Mouse (Mus musculus): ENCODE results near the gene Gabpb2.
"Not testable (repeated sequence)": the region's sequence is repeated elsewhere in the genome, so short reads cannot be mapped to it uniquely, and the experiment has no call there.

Gene Gabpb2

DNA sequence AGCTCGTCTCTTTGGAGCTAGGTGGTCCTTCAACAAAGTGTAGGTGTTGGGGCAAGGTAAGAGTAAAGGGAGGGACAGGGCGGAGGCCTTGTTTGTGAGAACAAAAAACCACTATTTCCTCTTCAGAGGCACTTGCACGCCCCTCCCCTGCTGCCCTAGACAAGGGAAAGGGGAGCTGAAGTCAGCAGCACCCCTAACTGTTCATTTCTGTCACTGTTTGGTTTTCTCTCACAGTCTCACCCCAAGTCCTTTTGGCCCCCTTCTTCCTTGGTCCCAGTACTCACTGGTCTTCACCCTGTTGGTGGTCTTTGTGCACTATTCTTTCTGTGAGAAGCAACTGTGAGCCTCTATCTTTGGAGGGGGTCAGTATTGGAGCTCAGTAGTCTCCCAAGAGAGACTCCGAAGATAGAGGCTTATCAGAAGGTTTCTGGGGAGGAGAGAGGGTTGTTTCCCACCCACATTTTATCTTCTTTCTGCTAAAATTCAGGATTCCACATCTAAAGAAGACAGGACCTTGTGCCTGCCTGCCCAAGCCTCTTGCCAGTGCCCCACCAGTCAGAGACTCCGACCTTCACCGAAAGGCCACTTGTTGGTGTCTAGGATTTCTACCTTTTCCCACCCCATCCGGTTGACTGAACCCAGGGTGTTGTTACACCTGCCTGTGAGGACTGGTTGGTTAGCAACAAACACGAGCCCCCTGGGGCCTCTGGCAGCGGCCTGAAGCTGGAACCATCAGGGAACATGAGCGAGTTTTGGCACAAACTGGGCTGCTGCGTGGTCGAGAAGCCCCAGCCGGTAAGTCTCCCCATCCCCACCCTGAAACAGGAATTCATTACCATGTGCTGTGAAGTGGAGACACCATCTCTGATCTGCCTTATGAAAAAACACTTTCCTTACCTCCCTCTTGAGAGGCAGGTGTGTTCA, 13.8 kb upstream of the Gabpb2 start, which contains the start of gene Mllt11:
Gene Mllt11, minus strand, starts transcription at position 874 of the 924 bp plus-strand sequence.
- no peak for DNase-seq (ENCODE audit: low spot score in 2 of 2)

DNA sequence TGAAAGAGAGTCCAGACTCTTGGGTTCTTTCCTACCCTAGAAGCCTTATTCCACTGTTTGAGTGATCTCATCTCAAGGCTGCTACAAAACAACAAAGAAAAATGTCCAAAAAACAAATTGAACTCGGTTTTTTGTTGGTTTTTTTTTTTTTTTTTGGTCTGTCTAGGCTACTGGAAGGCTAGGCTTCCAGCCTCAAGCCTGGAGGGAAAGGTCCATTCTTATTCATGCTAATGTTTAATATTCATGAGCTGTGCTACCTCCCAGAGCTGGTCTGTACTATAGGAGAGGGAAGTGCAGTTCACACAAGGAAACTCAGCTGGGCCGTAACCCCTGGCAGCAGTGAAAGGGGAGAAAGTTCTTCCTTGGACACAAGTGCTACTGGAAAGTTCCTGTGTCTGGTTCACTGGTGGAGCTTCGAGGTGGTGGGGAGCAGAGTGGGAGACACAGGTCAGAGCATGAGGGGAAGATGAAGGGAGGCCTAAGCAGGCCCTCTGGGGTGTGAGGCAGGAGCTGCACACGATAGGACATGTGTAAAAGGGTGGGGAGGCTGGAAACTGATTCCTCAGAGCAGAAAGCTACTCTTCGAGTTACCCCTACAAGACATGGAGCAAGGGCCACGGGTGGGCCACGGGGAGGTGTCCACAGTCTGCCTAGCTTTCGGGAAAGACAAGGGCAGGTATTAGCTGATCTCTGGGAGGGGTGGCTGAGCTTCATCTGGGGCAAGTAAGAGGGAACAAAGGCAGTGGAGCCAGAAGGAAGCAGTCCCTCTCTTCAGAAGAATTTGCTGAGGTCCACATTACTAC, 13.0 kb upstream of the Gabpb2 start:
- no peak for DNase-seq (ENCODE audit: low spot score in 2 of 2)

DNA sequence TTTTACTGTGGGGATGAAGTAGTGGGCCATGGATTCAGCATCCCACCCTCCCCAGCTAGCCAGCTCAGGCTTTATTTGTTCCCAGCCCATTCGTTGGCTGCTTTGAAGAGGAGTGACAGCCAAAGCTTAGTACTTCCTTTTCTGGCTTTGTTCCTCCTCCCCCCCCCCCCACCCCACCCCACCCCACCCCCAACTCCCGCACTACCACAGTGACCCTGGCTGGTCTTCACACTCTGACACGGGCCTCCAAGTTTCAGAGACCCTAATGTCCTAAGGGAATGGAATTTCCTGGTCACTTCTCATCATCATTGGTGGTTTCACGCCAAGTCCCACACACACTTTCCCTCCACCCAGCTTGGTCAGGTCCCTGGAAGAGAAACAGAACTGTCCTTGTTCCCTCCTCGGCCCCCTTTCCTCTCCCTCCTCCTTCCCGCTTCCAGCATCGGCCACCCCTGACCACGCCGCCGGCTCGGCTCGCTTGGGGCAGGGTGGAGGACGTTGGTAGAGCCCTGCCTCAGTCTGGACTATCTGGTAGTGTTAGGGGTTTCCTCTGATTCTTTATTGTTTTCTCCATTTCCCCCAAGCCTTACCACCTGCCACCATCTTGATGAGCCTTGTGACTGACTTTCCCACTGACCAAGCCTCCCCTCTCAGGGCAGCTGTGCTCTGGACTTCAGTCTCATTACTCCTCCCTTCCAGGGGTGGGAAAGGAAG, 12.2 kb upstream of the Gabpb2 start:
- peak in 1 of 2 experiments; percentile 49 for DNase-seq (ENCODE audit: low spot score in 2 of 2)

DNA sequence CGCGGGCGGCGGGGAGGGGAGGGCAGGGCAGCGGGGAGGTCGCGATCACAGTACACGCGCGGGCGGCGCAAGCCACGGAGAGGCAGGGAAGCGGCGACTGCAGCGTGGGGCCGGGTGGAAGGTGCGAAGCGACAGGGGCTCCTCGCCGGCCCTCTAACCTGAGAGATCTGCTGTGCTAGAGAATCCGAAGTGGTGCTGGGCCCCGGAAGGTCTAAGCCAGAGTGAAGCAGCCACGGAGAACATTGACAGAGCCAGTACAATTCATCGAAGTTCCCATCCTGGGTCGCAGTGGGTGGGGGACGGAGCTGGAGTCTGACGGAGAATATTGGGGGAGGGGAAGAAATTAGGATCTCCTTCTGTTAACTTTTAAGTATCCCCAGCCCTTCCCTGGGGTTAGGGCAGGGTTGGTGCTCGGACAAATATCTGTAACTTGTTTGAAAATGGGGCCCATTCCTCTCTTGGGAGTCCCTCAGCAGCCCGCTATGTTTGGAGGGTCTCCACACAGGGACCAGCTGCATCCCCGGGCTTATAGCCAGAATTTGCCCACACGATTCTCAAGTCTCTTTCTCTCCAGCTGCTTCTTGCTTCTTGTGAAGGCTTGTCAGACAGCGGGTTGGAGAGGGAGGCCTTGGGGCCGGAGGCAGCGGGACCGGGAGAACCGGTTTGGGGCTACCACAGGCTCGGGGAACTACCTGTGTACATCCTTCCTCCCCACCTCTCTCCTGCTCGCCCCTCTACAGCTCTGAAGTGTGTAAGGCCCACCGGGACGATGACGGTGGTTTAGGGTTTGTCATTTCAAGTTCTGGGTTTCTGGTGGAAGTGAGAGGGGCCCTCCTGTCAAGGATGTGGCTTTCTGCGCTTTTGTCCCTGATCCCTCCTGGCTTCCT, 11.4 kb upstream of the Gabpb2 start:
- peak; percentile 63 to 68 for DNase-seq (ENCODE audit: low spot score in 2 of 2)

DNA sequence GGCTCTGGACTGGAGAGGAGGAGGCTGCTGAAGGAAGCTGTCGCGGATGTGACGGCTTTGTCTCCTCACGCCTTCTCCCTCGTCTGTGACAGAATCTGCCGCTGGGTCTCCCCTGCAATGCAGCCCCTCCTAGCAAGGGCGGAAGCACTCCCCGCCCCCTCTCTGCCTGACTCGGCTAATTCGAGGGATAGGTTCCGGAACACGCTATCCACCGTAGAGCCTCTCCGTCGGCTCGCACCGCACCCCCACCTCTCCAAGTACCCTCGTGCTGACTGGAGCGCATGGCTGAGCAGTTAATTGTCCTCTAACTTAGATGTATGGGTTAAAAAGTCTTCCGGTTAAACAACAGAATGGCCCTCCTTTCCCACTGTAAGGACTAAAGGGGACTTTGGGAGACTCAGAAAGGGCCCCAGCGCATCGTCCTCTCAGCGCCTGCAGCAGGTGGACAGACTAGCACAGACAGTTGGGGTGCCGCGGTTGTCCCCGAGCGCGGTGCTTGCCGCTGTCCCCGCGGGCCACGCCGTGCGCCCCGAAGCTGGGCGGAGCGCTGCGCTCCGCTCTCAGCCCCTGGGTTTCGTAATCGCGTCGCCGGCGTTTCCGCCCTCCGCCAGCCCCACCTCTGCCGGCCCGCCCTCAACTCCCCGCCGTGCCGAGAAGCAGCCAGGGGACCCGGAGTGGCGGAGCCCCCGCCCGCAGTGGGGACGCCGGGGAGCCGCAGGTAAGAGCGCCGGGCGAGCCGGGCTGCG, 10.6 kb upstream of the Gabpb2 start, which contains the start of gene Cdc42se1:
Gene Cdc42se1, plus strand, starts transcription at position 585 of the 746 bp plus-strand sequence.
- peak; percentile 87 to 89 for DNase-seq (ENCODE audit: low spot score in 2 of 2)

DNA sequence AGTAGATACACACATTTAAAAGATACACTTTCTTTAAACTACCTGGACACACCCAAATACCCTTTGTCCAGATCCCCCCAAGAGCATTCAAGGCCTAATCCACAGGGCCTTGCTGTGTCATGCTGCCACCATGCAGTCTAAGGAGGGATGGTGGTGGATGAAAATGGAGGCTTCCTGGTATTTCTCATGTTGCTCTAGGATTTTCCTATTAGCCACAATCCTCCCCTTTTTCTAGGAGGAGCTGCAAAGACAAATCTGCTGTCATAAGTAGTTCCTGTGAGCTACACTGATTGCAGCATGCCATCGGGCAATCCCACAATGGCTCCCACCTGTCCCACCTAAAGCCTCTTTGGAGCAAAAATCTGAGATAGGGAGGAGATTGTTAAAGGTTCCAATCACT, 9.5 kb upstream of the Gabpb2 start:
- no peak for DNase-seq (ENCODE audit: low spot score in 2 of 2)

DNA sequence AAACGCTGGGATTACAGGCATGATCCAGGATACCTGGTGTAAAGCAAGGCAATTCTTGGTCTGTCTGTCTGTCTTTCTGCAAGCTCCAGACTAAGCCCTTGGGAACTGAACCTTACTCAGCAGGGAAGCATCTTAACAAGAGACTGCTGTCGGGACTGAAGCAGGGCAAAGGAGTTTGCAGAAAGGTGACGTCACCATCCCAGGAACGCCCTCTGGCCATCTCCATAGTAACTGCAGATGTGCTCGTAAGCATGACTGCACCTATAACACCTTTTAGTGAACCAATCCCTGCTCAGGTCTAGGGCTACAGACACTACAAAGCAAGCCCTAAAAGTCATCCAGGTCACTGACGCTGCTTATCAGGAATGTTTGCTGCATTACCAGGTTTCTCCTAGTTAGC, 6.6 kb upstream of the Gabpb2 start:
- no peak for DNase-seq (ENCODE audit: low spot score in 2 of 2)

DNA sequence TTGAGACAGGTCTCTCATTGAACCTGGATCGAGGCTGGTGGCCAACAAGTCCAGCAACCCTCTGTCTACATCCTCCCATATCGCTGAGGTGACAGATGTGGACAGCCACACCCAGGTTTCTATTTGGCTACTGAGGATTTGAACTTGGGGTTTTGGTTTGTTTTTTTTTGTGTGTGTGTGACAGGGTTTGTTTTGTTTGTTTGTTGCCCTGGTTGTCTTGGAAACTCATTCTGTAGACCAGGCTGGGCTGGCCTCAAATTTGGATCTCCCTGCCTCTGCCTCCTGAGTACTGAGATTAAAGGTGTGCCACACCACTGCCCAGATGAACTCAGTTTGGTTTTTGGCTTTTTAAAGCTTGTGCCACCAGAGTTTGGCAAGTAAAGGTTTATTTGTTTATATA, 5.3 kb upstream of the Gabpb2 start:
- no peak for DNase-seq (ENCODE audit: low spot score in 2 of 2)

DNA sequence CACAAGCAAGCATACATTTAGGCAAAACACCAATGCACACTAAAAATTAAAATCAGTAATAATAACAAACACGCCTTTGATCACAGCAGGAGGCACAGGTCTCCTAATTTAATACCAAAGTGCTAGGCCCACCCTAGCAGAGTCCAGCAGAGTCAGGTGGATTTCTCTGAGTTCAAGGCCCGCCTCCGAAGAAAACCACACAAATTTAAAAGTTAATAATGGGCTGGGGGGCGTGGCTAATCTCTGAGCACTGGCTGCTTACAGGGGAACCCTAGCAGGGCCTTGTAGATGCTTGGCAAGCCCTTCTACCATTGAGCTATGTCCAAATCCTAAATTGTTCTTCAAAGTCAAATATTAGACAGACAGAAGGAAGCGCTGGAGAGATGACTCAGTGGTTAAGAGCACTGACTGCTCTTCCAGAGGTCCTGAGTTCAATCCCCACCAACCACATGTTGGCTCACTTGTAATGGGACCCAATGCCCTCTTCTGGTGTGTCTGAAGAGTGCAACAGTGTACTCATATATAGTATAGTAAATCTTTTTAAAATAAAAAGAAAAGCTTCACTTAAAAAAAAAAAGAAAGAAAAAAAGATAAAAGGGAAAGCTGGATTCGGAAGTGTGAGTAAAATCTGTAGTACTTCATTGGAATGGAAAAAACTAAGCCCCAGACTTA, 886 bp upstream of the Gabpb2 start:
- no peak for DNase-seq (ENCODE audit: low spot score in 2 of 2)

DNA sequence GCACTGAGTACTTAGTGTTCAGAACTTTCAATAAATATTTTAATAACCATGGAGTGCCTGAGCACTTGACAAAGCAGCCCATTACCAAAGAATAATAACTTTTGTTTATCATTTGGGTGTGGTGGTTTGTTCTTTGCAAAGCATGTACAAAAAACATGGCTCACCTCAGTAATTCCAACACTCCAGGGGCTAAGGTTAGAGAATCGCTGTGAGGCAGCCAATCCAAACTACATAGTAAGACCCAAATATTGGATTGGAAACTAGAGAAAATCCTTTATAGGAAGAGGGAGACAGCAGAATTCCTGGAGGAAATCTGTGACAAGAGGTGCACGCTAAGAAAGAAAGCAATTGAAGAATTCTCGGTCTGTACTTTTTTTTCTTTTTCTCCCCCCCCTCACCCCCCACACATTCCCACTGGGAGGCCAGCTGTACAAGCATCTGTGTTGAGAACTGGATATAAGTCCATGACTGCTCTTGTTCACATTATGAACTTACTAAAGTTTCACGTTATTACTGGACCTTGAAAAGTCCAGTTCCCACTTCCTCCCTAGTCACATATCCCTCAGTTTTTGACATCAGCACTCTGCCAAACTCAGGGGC, 961 bp downstream of the Gabpb2 start:
- DNase-seq (ENCODE audit: low spot score in 2 of 2): no peak

DNA sequence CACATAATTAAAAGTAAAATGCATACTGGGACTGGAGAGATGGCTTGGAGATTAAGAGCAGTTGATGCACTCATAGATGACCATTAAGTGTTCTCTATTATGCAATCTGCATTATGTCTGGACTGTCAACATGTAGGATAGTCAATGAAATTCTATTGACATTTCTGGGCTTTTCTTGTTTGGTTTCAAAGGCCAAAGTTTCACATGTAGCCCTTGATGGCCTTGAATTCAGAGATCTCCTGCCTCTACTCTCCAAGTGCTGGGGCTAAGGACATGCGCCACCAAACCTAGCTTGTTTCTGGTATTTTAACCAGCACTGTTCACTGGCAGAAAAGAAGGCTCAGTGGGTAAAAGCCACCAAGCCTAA, 4.1 kb downstream of the Gabpb2 start:
- DNase-seq (ENCODE audit: low spot score in 2 of 2): no peak

DNA sequence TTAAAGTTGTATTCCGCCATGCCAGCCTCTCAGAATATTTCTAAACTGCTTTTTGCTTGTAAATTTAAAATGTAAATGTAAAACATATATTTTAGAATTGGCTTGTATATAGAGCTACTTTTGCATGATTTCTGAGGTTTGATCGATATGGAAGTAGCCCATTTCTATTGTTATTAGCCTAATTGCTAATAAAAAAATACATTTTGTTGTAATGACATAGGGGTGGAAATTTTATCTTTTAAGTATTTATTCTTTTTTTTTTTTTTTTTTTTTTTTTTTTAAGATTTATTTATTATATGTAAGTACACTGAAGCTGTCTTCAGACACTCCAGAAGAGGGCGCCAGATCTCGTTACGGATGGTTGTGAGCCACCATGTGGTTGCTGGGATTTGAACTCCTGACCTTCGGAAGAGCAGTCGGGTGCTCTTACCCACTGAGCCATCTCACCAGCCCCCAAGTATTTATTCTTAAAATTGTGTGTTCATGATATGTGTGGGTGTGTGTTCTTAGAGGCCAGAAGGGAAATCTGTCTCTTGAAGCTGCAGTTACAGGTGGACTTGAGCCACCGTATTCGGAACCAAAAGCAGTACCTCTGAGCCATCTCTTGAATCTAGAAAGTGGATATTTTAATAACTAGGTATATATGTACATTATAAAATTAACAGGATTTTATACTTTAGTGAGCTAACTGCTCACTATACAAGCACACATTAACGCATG, 4.7 kb downstream of the Gabpb2 start:
- not testable (repeated sequence) for DNase-seq (ENCODE audit: low spot score in 2 of 2)

DNA sequence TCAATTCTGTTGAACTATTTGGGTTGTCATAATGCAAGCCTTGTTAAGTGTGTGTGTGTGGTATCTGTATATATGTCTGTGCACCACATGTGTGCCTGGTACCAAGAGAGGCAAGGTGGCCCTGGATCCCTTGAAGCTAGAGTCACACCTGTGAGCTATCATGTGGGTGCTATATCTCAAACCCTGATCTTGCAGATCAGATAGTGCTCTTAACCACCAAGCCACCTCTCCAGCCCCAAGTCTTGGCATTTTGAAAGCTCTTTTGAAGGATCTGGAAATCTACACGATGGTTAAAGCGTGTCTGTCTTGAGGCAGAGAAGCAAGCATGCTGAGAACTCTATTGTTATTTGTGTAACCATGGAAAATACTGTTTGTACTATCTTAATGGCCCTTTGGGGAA, 7.1 kb downstream of the Gabpb2 start:
- DNase-seq (ENCODE audit: low spot score in 2 of 2): no peak

DNA sequence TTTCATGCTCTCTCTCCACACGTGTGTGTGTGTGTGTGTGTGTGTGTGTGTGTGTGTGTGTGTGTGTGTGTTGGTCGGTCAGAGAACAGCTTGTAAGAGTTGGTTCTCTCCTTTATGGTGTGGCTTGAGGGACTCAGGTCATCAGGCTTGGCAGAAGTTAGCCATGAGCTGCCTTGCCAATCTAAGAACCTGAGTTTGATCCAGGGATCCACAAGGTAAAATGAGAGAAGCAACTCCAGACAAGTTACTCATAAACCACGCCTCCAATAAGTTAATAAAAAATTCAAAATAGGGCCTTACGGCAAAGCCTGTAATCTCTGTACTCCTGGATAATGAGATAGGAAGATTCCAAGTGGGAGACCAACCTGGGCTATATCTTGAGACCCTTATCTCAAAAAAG, 9.4 kb downstream of the Gabpb2 start:
- no peak for DNase-seq (ENCODE audit: low spot score in 2 of 2)

DNA sequence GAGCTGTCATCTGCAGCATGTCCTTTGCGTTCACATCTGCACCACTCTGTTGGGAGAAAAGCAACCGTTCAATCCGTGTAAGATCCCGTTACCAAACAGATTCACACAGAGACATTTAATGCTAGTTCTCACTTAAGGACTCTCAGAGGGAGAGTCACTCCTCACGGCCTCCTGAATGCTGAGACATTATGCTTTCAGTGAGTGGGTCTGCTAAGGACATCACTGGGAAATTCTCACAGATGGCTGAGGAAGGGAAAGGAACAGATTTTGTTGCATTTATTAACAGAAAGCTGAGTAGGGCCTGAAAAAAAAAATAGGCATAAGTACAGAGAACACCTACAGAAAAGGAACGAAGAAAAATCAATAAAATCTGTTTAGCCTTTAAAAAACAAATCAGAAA, 13.8 kb downstream of the Gabpb2 start:
- DNase-seq (ENCODE audit: low spot score in 2 of 2): no peak

DNA sequence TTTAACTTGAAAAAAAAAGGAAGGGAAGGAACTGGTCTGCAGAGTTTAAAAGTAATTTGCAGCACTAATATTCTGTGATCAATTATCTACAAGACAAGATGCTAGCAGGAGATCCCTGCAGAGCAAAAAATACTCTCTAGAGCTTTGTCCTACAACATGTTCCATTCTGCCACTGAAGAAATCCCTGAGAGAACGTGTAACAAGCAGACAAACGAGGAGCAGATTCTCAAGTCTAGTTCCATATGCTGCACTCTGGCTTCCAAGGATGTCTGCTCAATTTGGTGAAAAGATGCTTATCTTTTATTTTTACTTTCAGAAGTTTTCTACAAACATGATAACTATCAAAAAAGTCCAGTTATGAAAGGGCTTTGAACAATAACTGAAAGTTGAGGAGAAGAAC, 17.2 kb downstream of the Gabpb2 start:
- no peak for DNase-seq (ENCODE audit: low spot score in 2 of 2)

DNA sequence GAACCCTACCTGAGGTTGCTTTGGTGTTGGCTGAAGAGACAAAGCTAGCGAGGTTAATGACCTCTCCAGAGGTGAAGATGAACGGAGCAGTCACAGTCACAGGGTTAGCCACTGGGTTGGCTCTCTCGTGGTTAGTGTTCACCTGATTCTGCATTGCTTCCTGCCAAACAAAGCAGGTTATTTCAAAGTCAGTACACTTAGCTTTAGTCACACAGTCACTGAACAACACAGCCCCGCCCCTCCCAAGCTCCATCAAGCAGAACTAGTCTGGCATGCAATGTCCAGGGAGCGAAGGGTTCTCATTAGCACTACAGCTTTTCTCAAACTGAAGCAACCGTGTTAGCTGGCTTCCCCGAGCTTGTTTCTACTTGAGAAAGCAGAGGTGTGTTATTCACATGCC, 17.6 kb downstream of the Gabpb2 start:
- no peak for DNase-seq (ENCODE audit: low spot score in 2 of 2)

DNA sequence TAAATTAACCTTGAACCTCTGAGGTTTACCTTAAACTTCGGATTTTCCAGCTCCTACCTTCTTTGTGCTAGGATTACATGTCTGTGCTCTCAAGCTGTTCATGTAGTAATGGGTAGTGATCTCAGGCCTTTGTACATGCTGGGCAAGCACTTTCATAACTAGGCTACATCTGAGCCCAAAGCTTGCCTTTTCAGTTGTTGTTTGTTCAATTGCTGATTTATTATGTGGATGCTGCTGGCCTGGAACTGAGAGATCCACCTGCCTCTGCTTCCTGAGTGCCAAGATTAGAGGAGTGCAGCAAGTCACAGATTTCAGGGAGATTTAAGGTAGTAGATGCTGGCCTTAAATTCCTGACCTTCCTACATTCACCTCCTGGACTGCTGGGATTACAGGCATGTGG, 18.6 kb downstream of the Gabpb2 start:
- no peak for DNase-seq (ENCODE audit: low spot score in 2 of 2)

DNA sequence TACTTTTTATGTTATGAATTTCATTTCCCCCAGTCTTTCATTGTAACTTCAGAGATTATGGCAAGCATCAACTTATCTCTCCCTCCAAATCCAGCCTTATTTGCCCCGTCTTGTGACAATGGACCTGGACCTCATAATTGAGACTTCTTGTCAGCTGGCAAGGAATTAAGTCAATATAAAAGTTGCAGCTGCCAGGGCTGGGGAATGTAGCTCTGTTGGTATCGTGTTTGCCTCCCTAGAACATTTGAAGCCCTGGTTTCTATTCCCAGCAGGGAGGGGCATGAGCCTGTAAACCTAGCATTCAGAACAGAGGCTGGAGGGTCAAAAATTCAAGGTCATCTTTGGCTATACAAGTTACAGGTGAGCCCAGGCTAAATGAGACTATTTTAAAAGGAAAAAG, 21.9 kb downstream of the Gabpb2 start:
- no peak for DNase-seq (ENCODE audit: low spot score in 2 of 2)

Measured in frontal cortex, postnatal 14 days (tissue).